Mouse (Mus musculus) stomach, embryonic 15.5 days (tissue): ENCODE results near the gene Arhgap19. TPM values are rescaled to one million over a fixed set of nuclear protein-coding genes. Genes with fewer than 3 reads are reported as not detected.
"Not testable (repeated sequence)": the region's sequence is repeated elsewhere in the genome, so short reads cannot be mapped to it uniquely, and the experiment has no call there.

Experiments
- ATAC-seq: fragments of 200-750 bp; cut with Nextera tagmentation; 2 replicates; pipeline ENCODE4 v1.8.0; 2017; ENCODE audit warnings: low read depth, moderate number of reproducible peaks, moderate TSS enrichment; ENCODE audit not compliant: insufficient read depth, low FRiP score
- H3K27ac ChIP-seq: fragments of 300-500 bp; sonication (generic); 2 replicates; pipeline ENCODE4 v1.5.1; 2015; ENCODE audit warnings: mild to moderate bottlenecking, inconsistent platforms
- H3K27me3 ChIP-seq: fragments of 300-500 bp; sonication (generic); replicated peaks from 2 replicates; pipeline ENCODE4 v1.6.1; 2015; ENCODE audit warnings: inconsistent platforms
- H3K36me3 ChIP-seq: fragments of 300-500 bp; sonication (generic); 2 replicates; pipeline ENCODE4 v1.6.1; 2015; ENCODE audit warnings: inconsistent platforms
- H3K4me1 ChIP-seq: fragments of 300-500 bp; sonication (generic); 2 replicates; pipeline ENCODE4 v1.6.1; 2015; ENCODE audit warnings: inconsistent platforms
- H3K4me2 ChIP-seq: fragments of 300-500 bp; sonication (generic); 2 replicates; pipeline ENCODE4 v1.6.1; 2015; ENCODE audit warnings: mild to moderate bottlenecking, inconsistent platforms
- H3K4me3 ChIP-seq: fragments of 300-500 bp; sonication (generic); replicated peaks from 2 replicates; pipeline ENCODE4 v1.5.1; 2015; ENCODE audit warnings: inconsistent platforms
- H3K9ac ChIP-seq: fragments of 300-500 bp; sonication (generic); 2 replicates; pipeline ENCODE4 v1.6.1; 2015; ENCODE audit warnings: inconsistent platforms
- H3K9me3 ChIP-seq: fragments of 300-500 bp; sonication (generic); 2 replicates; pipeline ENCODE4 v1.6.1; 2016; ENCODE audit warnings: inconsistent platforms
- WGBS: fragments of 180-500 bp; shearing (Covaris S2); methylation state at CpG from one replicate; pipeline ENCODE4 v1.1.7; 2015; 5-methylcytosine and 5-hydroxymethylcytosine counted together
- polyA plus RNA-seq: library from polyadenylated mRNA; unstranded; fragments of >200 nt; fragmentation: Nextera tagmentation; extraction: Ambion mirVana; gene quantifications from 2 replicates; pipeline ENCODE4 v1.2.1, GENCODE M21; 2015

Arhgap19 gene
- polyA plus RNA-seq: 19.1 and 20.8 TPM in 2 replicates

- WGBS: under 1% methylated on average over 48 of the region's 48 CpGs
- ATAC-seq: peak; percentile 100
- peak within 1 kb of the TSS; percentile 95 for H3K4me3 ChIP-seq
- H3K4me2 ChIP-seq: peak within 1 kb of the TSS; percentile 74
- no peaks in the 10 kb centered on the region for H3K27me3 ChIP-seq
- H3K9me3 ChIP-seq: no peaks in the 10 kb centered on the region
- peaks cover 11% of the 10 kb centered on the region for H3K4me1 ChIP-seq
- H3K27ac ChIP-seq: peak within 1 kb of the TSS; percentile 62
- no peaks in the 10 kb centered on the region for H3K36me3 ChIP-seq
- peak within 1 kb of the TSS; percentile 80 for H3K9ac ChIP-seq
These were observed at the start of gene Arhgap19 for GRCm38 (mm10) chr19:41801742-41802369. Arhgap19 (minus strand) TSS chr19:41802047.

- Histone ChIP-seq H3K4me2 (no peak overlapping the region), H3K9ac (no peak overlapping the region), H3K36me3 (no peaks in the 10 kb centered on the region), H3K9me3 (no peaks in the 10 kb centered on the region), H3K4me3 (no peak overlapping the region), H3K27me3 (no peaks in the 10 kb centered on the region), H3K27ac (no peak overlapping the region), H3K4me1 (peaks cover 13% of the 10 kb centered on the region)
- WGBS: 33% methylated on average over 14 of the region's 14 CpGs
- no peak for ATAC-seq
These were observed 49.1 kb upstream of the Arhgap19 start for GRCm38 (mm10) chr19:41850719-41851543.

GRCm38 (mm10) chr19:41850021-41850718 lies 48.3 kb upstream of the Arhgap19 start:
- no peaks in the 10 kb centered on the region for H3K36me3 ChIP-seq
- H3K9ac ChIP-seq: no peak overlapping the region
- no peak overlapping the region for H3K4me3 ChIP-seq
- 41% methylated on average over 6 of the region's 6 CpGs for WGBS
- H3K4me2 ChIP-seq: no peak overlapping the region
- H3K27ac ChIP-seq: no peak overlapping the region
- H3K9me3 ChIP-seq: no peaks in the 10 kb centered on the region
- no peak for ATAC-seq
- no peaks in the 10 kb centered on the region for H3K27me3 ChIP-seq
- H3K4me1 ChIP-seq: peaks cover 13% of the 10 kb centered on the region

GRCm38 (mm10) chr19:41847992-41848851 lies 46.4 kb upstream of the Arhgap19 start, which contains the start of gene Frat2:
Frat2 (minus strand) TSS chr19:41848132.
- peak; percentile 94 for ATAC-seq
- WGBS: under 1% methylated on average over 66 of the region's 72 CpGs

GRCm38 (mm10) chr19:41847614-41847991 lies 45.8 kb upstream of the Arhgap19 start:
- not testable (repeated sequence) for H3K27me3 ChIP-seq, H3K9me3 ChIP-seq, H3K36me3 ChIP-seq
- Histone ChIP-seq H3K4me2 (peak overlapping the region; percentile 99), H3K27ac (peak overlapping the region; percentile 93), H3K4me3 (peak overlapping the region; percentile 79), H3K9ac (peak overlapping the region; percentile 74), H3K4me1 (peaks cover 13% of the 10 kb centered on the region)
- ATAC-seq: peak; percentile 39
- WGBS: 1% methylated on average over 33 of the region's 53 CpGs

More at GRCm38 (mm10) chr19:41847992-41848851, 46.4 kb upstream of the Arhgap19 start, which contains the start of gene Frat2:
- Histone ChIP-seq H3K4me1 (peaks cover 13% of the 10 kb centered on the region), H3K27ac (peak within 1 kb of the TSS; percentile 93), H3K36me3 (no peaks in the 10 kb centered on the region), H3K9ac (peak within 1 kb of the TSS; percentile 74), H3K4me2 (peak within 1 kb of the TSS; percentile 99), H3K4me3 (peak within 1 kb of the TSS; percentile 79), H3K9me3 (no peaks in the 10 kb centered on the region), H3K27me3 (no peaks in the 10 kb centered on the region)

GRCm38 (mm10) chr19:41847091-41847581 lies 45.3 kb upstream of the Arhgap19 start:
- Histone ChIP-seq H3K9ac (peak overlapping the region; percentile 74), H3K27me3 (no peaks in the 10 kb centered on the region), H3K4me2 (peak overlapping the region; percentile 99), H3K4me1 (peaks cover 13% of the 10 kb centered on the region), H3K27ac (peak overlapping the region; percentile 93), H3K36me3 (no peaks in the 10 kb centered on the region), H3K9me3 (no peaks in the 10 kb centered on the region), H3K4me3 (peak overlapping the region; percentile 79)
- WGBS: under 1% methylated on average over 60 of the region's 64 CpGs
- peak; percentile 15; the same call in 1 of the 2 replicates for ATAC-seq

GRCm38 (mm10) chr19:41846366-41847090 lies 44.7 kb upstream of the Arhgap19 start:
- 13% methylated on average over 21 of the region's 21 CpGs for WGBS
- Histone ChIP-seq H3K4me2 (peak overlapping the region; percentile 99), H3K27ac (peak overlapping the region; percentile 93; the same call in 1 of the 2 replicates), H3K36me3 (no peaks in the 10 kb centered on the region), H3K4me3 (peak overlapping the region; percentile 79), H3K4me1 (peaks cover 13% of the 10 kb centered on the region), H3K9me3 (no peaks in the 10 kb centered on the region), H3K9ac (peak overlapping the region; percentile 74; the same call in 1 of the 2 replicates), H3K27me3 (no peaks in the 10 kb centered on the region)
- no peak for ATAC-seq

- Histone ChIP-seq H3K4me2 (no peak overlapping the region), H3K27ac (no peak overlapping the region), H3K4me3 (no peak overlapping the region), H3K4me1 (peaks cover 8% of the 10 kb centered on the region; the same call in 1 of the 2 replicates), H3K27me3 (no peaks in the 10 kb centered on the region), H3K36me3 (no peaks in the 10 kb centered on the region), H3K9me3 (no peaks in the 10 kb centered on the region), H3K9ac (no peak overlapping the region)
- no peak for ATAC-seq
- 87% methylated on average over 6 of the region's 6 CpGs for WGBS
These were observed 42.5 kb upstream of the Arhgap19 start for GRCm38 (mm10) chr19:41844345-41844744.

- Histone ChIP-seq H3K4me3 (no peak overlapping the region), H3K27me3 (no peaks in the 10 kb centered on the region), H3K4me2 (no peak overlapping the region), H3K4me1 (peaks cover 8% of the 10 kb centered on the region; the same call in 1 of the 2 replicates), H3K27ac (no peak overlapping the region), H3K9me3 (no peaks in the 10 kb centered on the region), H3K36me3 (no peaks in the 10 kb centered on the region), H3K9ac (no peak overlapping the region)
- ATAC-seq: no peak
- 78% methylated on average over 4 of the region's 4 CpGs for WGBS
These were observed 40.9 kb upstream of the Arhgap19 start for GRCm38 (mm10) chr19:41842706-41843105.

- Histone ChIP-seq H3K4me3 (no peak overlapping the region), H3K27ac (no peak overlapping the region), H3K9me3 (no peaks in the 10 kb centered on the region), H3K4me1 (peaks cover 11% of the 10 kb centered on the region), H3K9ac (no peak overlapping the region), H3K36me3 (no peaks in the 10 kb centered on the region), H3K27me3 (no peaks in the 10 kb centered on the region), H3K4me2 (no peak overlapping the region)
- 78% methylated on average over 4 of the region's 4 CpGs for WGBS
- no peak for ATAC-seq
These were observed 40.3 kb upstream of the Arhgap19 start for GRCm38 (mm10) chr19:41842196-41842595.
